Mouse (Mus musculus): ENCODE data around the gene Ccdc42. TPM values are rescaled to one million over a fixed set of nuclear protein-coding genes. Genes with fewer than 3 reads are reported as not detected.

Ccdc42 gene
- total RNA-seq, 2 experiments from 2014 or later, result 2.3 to 2.4 TPM

- no peak for DNase-seq
Observed at GRCm38 (mm10) chr11:68585890-68586289, 931 bp upstream of the Ccdc42 start.

- peak; percentile 63 to 65 for DNase-seq
Observed at GRCm38 (mm10) chr11:68589055-68589809, 2.4 kb downstream of the Ccdc42 start.

GRCm38 (mm10) chr11:68591708-68592107, 4.9 kb downstream of the Ccdc42 start:
- DNase-seq, result no peak

GRCm38 (mm10) chr11:68593247-68593646, 6.4 kb downstream of the Ccdc42 start:
- DNase-seq, result no peak

GRCm38 (mm10) chr11:68597912-68598311, 11.1 kb downstream of the Ccdc42 start:
- DNase-seq, result no peak

- no peak for DNase-seq
Observed at GRCm38 (mm10) chr11:68600551-68601021, 13.8 kb downstream of the Ccdc42 start.

GRCm38 (mm10) chr11:68601486-68601991, 14.7 kb downstream of the Ccdc42 start:
- DNase-seq, result no peak

- no peak for DNase-seq
Observed at GRCm38 (mm10) chr11:68602200-68602931, 15.5 kb downstream of the Ccdc42 start.

GRCm38 (mm10) chr11:68607046-68607445, 20.2 kb downstream of the Ccdc42 start:
- no peak for DNase-seq

GRCm38 (mm10) chr11:68609910-68610566, 23.2 kb downstream of the Ccdc42 start:
- DNase-seq, result no peak

- DNase-seq, result no peak
Observed at GRCm38 (mm10) chr11:68610567-68610947, 23.7 kb downstream of the Ccdc42 start.

- no peak for DNase-seq
Observed at GRCm38 (mm10) chr11:68613071-68613711, 26.4 kb downstream of the Ccdc42 start.

GRCm38 (mm10) chr11:68622751-68623150, 35.9 kb downstream of the Ccdc42 start:
- no peak for DNase-seq

- peak; percentile 41 to 48 for DNase-seq
Observed at GRCm38 (mm10) chr11:68623225-68623870, 36.5 kb downstream of the Ccdc42 start.

- no peak for DNase-seq
Observed at GRCm38 (mm10) chr11:68623871-68624258, 37.0 kb downstream of the Ccdc42 start.

- peak in 1 of 2 experiments; percentile 11 for DNase-seq
Observed at GRCm38 (mm10) chr11:68631611-68632316, 44.9 kb downstream of the Ccdc42 start.

GRCm38 (mm10) chr11:68637861-68638615, 51.2 kb downstream of the Ccdc42 start:
- no peak for DNase-seq

GRCm38 (mm10) chr11:68641361-68641760, 54.5 kb downstream of the Ccdc42 start:
- no peak for DNase-seq

GRCm38 (mm10) chr11:68644781-68645180, 58.0 kb downstream of the Ccdc42 start:
- DNase-seq, result no peak

Measured in layer of hippocampus, postnatal 36 days (tissue).